Mouse (Mus musculus): ENCODE measurements around the gene Gm21883.
"Not testable (repeated sequence)": the region's sequence is repeated elsewhere in the genome, so short reads cannot be mapped to it uniquely, and the experiment has no call there.

Gene Gm21883

GRCm38 (mm10) chrX:31574183-31574582 is at the start of gene Gm21883:
Gene Gm21883, minus strand, starts transcription at chrX:31574283.
- not testable (repeated sequence) for H3K27me3 ChIP-seq (ENCODE audit: control insufficient read depth, insufficient read depth, low read length, poor library complexity, severe bottlenecking); DNase-seq (ENCODE audit: low read depth, low spot score); H3K36me3 ChIP-seq (ENCODE audit: control insufficient read depth, insufficient read depth, low read length, poor library complexity, severe bottlenecking)

- not testable (repeated sequence) for H3K36me3 ChIP-seq (ENCODE audit: control insufficient read depth, insufficient read depth, low read length, poor library complexity, severe bottlenecking); DNase-seq (ENCODE audit: low read depth, low spot score); H3K27me3 ChIP-seq (ENCODE audit: control insufficient read depth, insufficient read depth, low read length, poor library complexity, severe bottlenecking)
These were observed 44.7 kb upstream of the Gm21883 start, which contains the start of gene Spin2e for GRCm38 (mm10) chrX:31618820-31619219. Gene Spin2e, minus strand, starts transcription at chrX:31618920.
